Mouse (Mus musculus): ENCODE data around the gene Glb1.

DNA sequence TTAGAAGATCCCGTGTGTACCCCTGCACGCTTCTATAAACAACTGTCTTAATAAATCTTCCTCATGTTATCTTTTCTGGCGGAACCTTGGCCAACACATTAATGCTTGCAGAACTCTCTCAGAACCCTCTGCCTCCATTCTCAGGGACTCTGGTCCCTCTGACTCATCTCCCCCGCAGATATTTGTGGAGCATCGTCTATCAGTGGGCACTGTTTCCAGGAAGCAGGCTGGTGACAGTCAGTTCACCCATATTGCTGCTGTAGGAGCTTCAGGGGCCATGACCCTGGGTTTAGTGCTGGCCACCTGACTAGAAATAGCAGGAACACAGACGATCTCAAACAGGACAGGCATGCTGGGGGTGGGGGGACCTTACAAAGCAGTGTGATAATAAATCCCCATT, 13.8 kb upstream of the Glb1 start:
- TF ChIP-seq CTCF (IDR thresholded peaks at IDR 0.05; ENCODE audit: borderline replicate concordance, insufficient read depth, low read depth, low read length): no peak
- TF ChIP-seq POLR2A (IDR thresholded peaks at IDR 0.05; ENCODE audit: borderline replicate concordance, insufficient read depth, low read length): no peak
